8 mouse cellular contexts compared by ENCODE assay signal in genomic region chr4:133233285-133233976, GRCm38 (mm10). TPM values are rescaled to one million over a fixed set of nuclear protein-coding genes. Genes with fewer than 3 reads are reported as not detected.
A peak's percentile ranks its signal among the peaks of the same experiment; 100 is the strongest.
DNase-seq lines count a peak whose midpoint lies in the region; ATAC-seq and TF ChIP-seq lines count a peak whose summit lies in the region.

No protein-coding gene starts in this region.

- ATAC-seq in lung, postnatal 0 days, result peak; percentile 57

- no peak overlapping the region for H3K9ac ChIP-seq in heart, adult 2 months (ENCODE audit: low read depth, low read length)
- no peak overlapping the region for H3K9ac ChIP-seq in ES-E14 (ENCODE audit: insufficient read depth, low read depth, low read length, poor library complexity, severe bottlenecking)
- no peak overlapping the region for H3K9ac ChIP-seq in lung, postnatal 0 days (replicated peaks; ENCODE audit: low read depth)

- no peak overlapping the region for H3K4me2 ChIP-seq in lung, postnatal 0 days (replicated peaks; ENCODE audit: low read depth, low read length)

- WGBS in heart, adult 2 months, result 40% methylated on average over 10 of the region's 10 CpGs
- 33% methylated on average over 10 of the region's 10 CpGs for WGBS in lung, postnatal 0 days

- intact Hi-C loops in heart, adult 2 months (cut with DNase I), result loop anchor here (1.0 kb wide), 3 partner anchors 17 to 68 kb away; no protein-coding TSS in a partner anchor
- intact Hi-C loops in heart, postnatal 14 days (cut with DNase I), result loop anchor here (5.0 kb wide), 1 partner anchor 64 kb away; no protein-coding TSS in a partner anchor

- peak; percentile 86 for TF ChIP-seq CTCF in heart, adult 2 months (IDR thresholded peaks at IDR 0.05)
- TF ChIP-seq CTCF in embryonic fibroblast, embryonic 13.5 days (IDR thresholded peaks at IDR 0.05; ENCODE audit: borderline replicate concordance, insufficient read depth, low read length), result peak; percentile 31; the same call in 1 of the 2 replicates
- TF ChIP-seq CTCF in lung, postnatal 0 days (IDR thresholded peaks at IDR 0.05), result peak; percentile 81

- no peak overlapping the region for H3K27ac ChIP-seq in heart, adult 2 months
- H3K27ac ChIP-seq in ES-E14 (ENCODE audit: insufficient read depth, low read depth, low read length, poor library complexity, severe bottlenecking), result no peak overlapping the region
- no peak overlapping the region for H3K27ac ChIP-seq in embryonic fibroblast, embryonic 13.5 days (ENCODE audit: insufficient read depth, low read length)
- no peak overlapping the region for H3K27ac ChIP-seq in lung, postnatal 0 days (ENCODE audit: low read length)

- no peaks in the 10 kb centered on the region for H3K27me3 ChIP-seq in heart, adult 2 months (ENCODE audit: control insufficient read depth, insufficient read depth, low read length)
- no peaks in the 10 kb centered on the region for H3K27me3 ChIP-seq in lung, postnatal 0 days (replicated peaks; ENCODE audit: insufficient read depth, low read length)

- TF ChIP-seq POLR2A in heart, adult 2 months (IDR thresholded peaks at IDR 0.05; ENCODE audit: insufficient read depth, low read depth, low read length), result no peak
- no peak for TF ChIP-seq POLR2A in embryonic fibroblast, embryonic 13.5 days (IDR thresholded peaks at IDR 0.05; ENCODE audit: low read depth, low read length)

- H3K4me3 ChIP-seq in heart, adult 2 months, result no peak overlapping the region
- H3K4me3 ChIP-seq in ES-E14 (ENCODE audit: insufficient read depth in 1 of 2, low read depth in 1 of 2, low read length in 2 of 2, poor library complexity in 1 of 2, severe bottlenecking in 1 of 2), result no peak overlapping the region
- H3K4me3 ChIP-seq in embryonic fibroblast, embryonic 13.5 days (ENCODE audit: insufficient read depth, low read length), result no peak overlapping the region
- H3K4me3 ChIP-seq in lung, postnatal 0 days (ENCODE audit: low read depth, low read length), result no peak overlapping the region

- in situ Hi-C loops in ES-E14 (cut with MboI; ENCODE audit: low sequenced_read_pairs in 2 of 2, unreplicated experiment in 2 of 2), result no loop called here

- peak in 1 of 2 experiments; percentile 58 for DNase-seq in heart, adult 2 months
- DNase-seq in heart, postnatal 14 days, result no peak
- DNase-seq in ES-E14 (ENCODE audit: low read depth, low spot score), result no peak
- peak; percentile 81 for DNase-seq in lung, postnatal 0 days (ENCODE audit: low spot score)
- DNase-seq in ovary, postnatal 14 days (ENCODE audit: low spot score), result no peak
- DNase-seq in right cerebral cortex, postnatal 36 days (ENCODE audit: low spot score in 2 of 2), result no peak
- DNase-seq in yolk sac, embryonic 10.5 days (ENCODE audit: low spot score), result no peak

- peak; percentile 63; the same call in 1 of the 2 replicates for TF ChIP-seq EP300 in heart, adult 2 months (IDR thresholded peaks at IDR 0.05; ENCODE audit: insufficient read depth, low read depth, low read length)
- TF ChIP-seq EP300 in lung, postnatal 0 days (IDR thresholded peaks at IDR 0.05), result no peak

- no peaks in the 10 kb centered on the region for H3K79me2 ChIP-seq in heart, adult 2 months (replicated peaks; ENCODE audit: control insufficient read depth, insufficient read depth, low read length)

- H3K9me3 ChIP-seq in ES-E14 (ENCODE audit: control insufficient read depth, insufficient read depth, low read depth, low read length), result no peaks in the 10 kb centered on the region
- no peaks in the 10 kb centered on the region for H3K9me3 ChIP-seq in lung, postnatal 0 days (ENCODE audit: low read length)

- no peaks in the 10 kb centered on the region for H3K36me3 ChIP-seq in heart, adult 2 months (ENCODE audit: control insufficient read depth, insufficient read depth, low read length)
- H3K36me3 ChIP-seq in ES-E14 (ENCODE audit: control insufficient read depth, insufficient read depth, low read length, poor library complexity, severe bottlenecking), result no peaks in the 10 kb centered on the region
- no peaks in the 10 kb centered on the region for H3K36me3 ChIP-seq in lung, postnatal 0 days (ENCODE audit: insufficient read depth, low read length)

- H3K4me1 ChIP-seq in heart, adult 2 months (ENCODE audit: control insufficient read depth, insufficient read depth, low read length), result no peaks in the 10 kb centered on the region
- peaks cover 0 to 9% of the 10 kb centered on the region in 2 experiments; a peak in 3 of 4 replicates for H3K4me1 ChIP-seq in ES-E14 (ENCODE audit: control insufficient read depth in 2 of 2, insufficient read depth in 2 of 2, low read length in 2 of 2, poor library complexity in 1 of 2)
- H3K4me1 ChIP-seq in embryonic fibroblast, embryonic 13.5 days (ENCODE audit: control insufficient read depth, insufficient read depth, low read length), result no peaks in the 10 kb centered on the region
- no peaks in the 10 kb centered on the region for H3K4me1 ChIP-seq in lung, postnatal 0 days (ENCODE audit: insufficient read depth, low read depth, low read length)

TF ChIP-seq in ES-E14, 5 proteins besides CTCF, POLR2A, EP300 and RAD21:
- TF ChIP-seq CHD2 (IDR thresholded peaks at IDR 0.05; ENCODE audit: low read depth, low read length) (no peak), HCFC1 (IDR thresholded peaks at IDR 0.05; ENCODE audit: borderline replicate concordance, insufficient read depth, low read length) (no peak), ZC3H11A (IDR thresholded peaks at IDR 0.05; ENCODE audit: borderline replicate concordance, low read depth, low read length) (no peak), ZNF384 (IDR thresholded peaks at IDR 0.05; ENCODE audit: low read depth, low read length) (peak; percentile 89), MAFK (IDR thresholded peaks at IDR 0.05; ENCODE audit: insufficient read depth, low read depth, low read length) (no peak)

RNA-seq across cellular contexts. Expression of gene Map3k6, which starts 7.2 kb away (rescaled TPM):
- 10 to 100 TPM; 16.3 to 27.3 TPM for total RNA-seq in heart, adult 2 months (2021)
- 12.0 and 15.7 TPM in 2 replicates for polyA plus RNA-seq in heart, adult 2 months (2012; rRNA removed)
- 10 to 100 TPM; 22.4 to 22.5 TPM for total RNA-seq in heart, postnatal 14 days (2021)
- total RNA-seq in ES-E14 (2012; rRNA removed), result 2.7 and 4.3 TPM in 2 replicates
- polyA plus RNA-seq in embryonic fibroblast, embryonic 13.5 days (2011; ENCODE audit: insufficient read length, low read depth, missing spikeins), result 4.5 and 7.3 TPM in 2 replicates
- 7.8 and 18.7 TPM in 2 replicates for polyA plus RNA-seq in lung, postnatal 0 days (2015; fragmentation: Nextera tagmentation; extraction: Ambion mirVana)

RNA-seq across cellular contexts. Expression of gene Gpr3, which starts 21.1 kb away (rescaled TPM):
- under 1 TPM in 1 of 2 experiments, not detected in 1; 0.11 TPM for total RNA-seq in heart, adult 2 months (2021)
- polyA plus RNA-seq in heart, adult 2 months (2012; rRNA removed), result 0.15 and 0.37 TPM in 2 replicates
- total RNA-seq in heart, postnatal 14 days (2021), result under 1 TPM in 1 of 2 experiments, not detected in 1; 0.22 TPM
- total RNA-seq in ES-E14 (2012; rRNA removed), result 0.85 and 1.5 TPM in 2 replicates
- 0.20 TPM in 1 of 2 replicates, not detected in the other for polyA plus RNA-seq in embryonic fibroblast, embryonic 13.5 days (2011; ENCODE audit: insufficient read length, low read depth, missing spikeins)
- polyA plus RNA-seq in lung, postnatal 0 days (2015; fragmentation: Nextera tagmentation; extraction: Ambion mirVana), result not detected in 2 replicates

RNA-seq across cellular contexts. Expression of gene Cd164l2, which starts 21.5 kb away (rescaled TPM):
- not detected for total RNA-seq in heart, adult 2 months (2021)
- polyA plus RNA-seq in heart, adult 2 months (2012; rRNA removed), result 0.53 and 0.66 TPM in 2 replicates
- not detected for total RNA-seq in heart, postnatal 14 days (2021)
- 2.2 and 5.7 TPM in 2 replicates for total RNA-seq in ES-E14 (2012; rRNA removed)
- polyA plus RNA-seq in embryonic fibroblast, embryonic 13.5 days (2011; ENCODE audit: insufficient read length, low read depth, missing spikeins), result not detected in 2 replicates
- polyA plus RNA-seq in lung, postnatal 0 days (2015; fragmentation: Nextera tagmentation; extraction: Ambion mirVana), result 8.7 and 10.3 TPM in 2 replicates

RNA-seq across cellular contexts. Expression of gene Sytl1, which starts 29.5 kb away (rescaled TPM):
- total RNA-seq in heart, adult 2 months (2021), result under 1 TPM; 0.29 to 0.61 TPM
- polyA plus RNA-seq in heart, adult 2 months (2012; rRNA removed), result 0.53 and 0.80 TPM in 2 replicates
- 1 to 10 TPM in 1 of 2 experiments, under 1 TPM in 1; 0.84 to 2.4 TPM for total RNA-seq in heart, postnatal 14 days (2021)
- total RNA-seq in ES-E14 (2012; rRNA removed), result 2.0 and 4.4 TPM in 2 replicates
- 1.1 and 3.9 TPM in 2 replicates for polyA plus RNA-seq in embryonic fibroblast, embryonic 13.5 days (2011; ENCODE audit: insufficient read length, low read depth, missing spikeins)
- polyA plus RNA-seq in lung, postnatal 0 days (2015; fragmentation: Nextera tagmentation; extraction: Ambion mirVana), result 3.1 and 3.3 TPM in 2 replicates

RNA-seq across cellular contexts. Expression of gene Tmem222, which starts 44.2 kb away (rescaled TPM):
- 10 to 100 TPM; 31.9 to 33.9 TPM for total RNA-seq in heart, adult 2 months (2021)
- 48.3 and 72.9 TPM in 2 replicates for polyA plus RNA-seq in heart, adult 2 months (2012; rRNA removed)
- total RNA-seq in heart, postnatal 14 days (2021), result 10 to 100 TPM; 25.1 to 27.0 TPM
- 73.3 and 89.4 TPM in 2 replicates for total RNA-seq in ES-E14 (2012; rRNA removed)
- polyA plus RNA-seq in embryonic fibroblast, embryonic 13.5 days (2011; ENCODE audit: insufficient read length, low read depth, missing spikeins), result 37.8 and 47.7 TPM in 2 replicates
- polyA plus RNA-seq in lung, postnatal 0 days (2015; fragmentation: Nextera tagmentation; extraction: Ambion mirVana), result 47.2 and 58.1 TPM in 2 replicates

Comparison
In these comparisons a context has a peak if more than half of its experiments do, and no peak if none do; other contexts are left out.
1. CTCF ChIP-seq: peak in every context shown above with its lines; median percentile 86 in heart, adult 2 months; 81 in lung, postnatal 0 days; 31 in embryonic fibroblast, embryonic 13.5 days.